Comparison of ENCODE assay signal across 8 mouse cellular contexts in genomic region chr8:84773304-84773703, GRCm38 (mm10). TPM values are rescaled to one million over a fixed set of nuclear protein-coding genes. Genes with fewer than 3 reads are reported as not detected.
DNase-seq lines count a peak whose midpoint lies in the region; ATAC-seq lines count a peak whose summit lies in the region.

No protein-coding gene starts in this region.

- ATAC-seq in kidney, embryonic 15.5 days (replicated peaks; ENCODE audit: low FRiP score) = no peak
- ATAC-seq in forebrain, embryonic 15.5 days (replicated peaks) = peak; percentile 38
- no peak for ATAC-seq in midbrain, embryonic 13.5 days

- intact Hi-C loops in left cerebral cortex, postnatal 10 days (cut with DNase I) = no loop called here

- H3K4me2 ChIP-seq in kidney, embryonic 15.5 days = peak overlapping the region; percentile 51
- peak overlapping the region; percentile 70 for H3K4me2 ChIP-seq in forebrain, embryonic 15.5 days (replicated peaks)
- peak overlapping the region; percentile 49 for H3K4me2 ChIP-seq in midbrain, embryonic 13.5 days (replicated peaks)

- H3K27me3 ChIP-seq in kidney, embryonic 15.5 days = peaks cover 96% of the 10 kb centered on the region
- no peaks in the 10 kb centered on the region; the same call in 1 of the 2 replicates for H3K27me3 ChIP-seq in forebrain, embryonic 15.5 days
- peaks cover 93% of the 10 kb centered on the region for H3K27me3 ChIP-seq in midbrain, embryonic 13.5 days

- 1% methylated on average over 9 of the region's 9 CpGs for WGBS in kidney, embryonic 15.5 days
- WGBS in forebrain, embryonic 15.5 days = 3% methylated on average over 9 of the region's 9 CpGs
- WGBS in midbrain, embryonic 13.5 days = under 1% methylated on average over 9 of the region's 9 CpGs

- peaks cover 54% of the 10 kb centered on the region for H3K4me1 ChIP-seq in kidney, embryonic 15.5 days
- H3K4me1 ChIP-seq in forebrain, embryonic 15.5 days = peaks cover 78% of the 10 kb centered on the region
- H3K4me1 ChIP-seq in midbrain, embryonic 13.5 days (replicated peaks) = peaks cover 52% of the 10 kb centered on the region

- H3K4me3 ChIP-seq in kidney, embryonic 15.5 days (replicated peaks) = peak overlapping the region; percentile 29
- peak overlapping the region; percentile 43 for H3K4me3 ChIP-seq in forebrain, embryonic 15.5 days
- peak overlapping the region; percentile 31 for H3K4me3 ChIP-seq in midbrain, embryonic 13.5 days (replicated peaks)

- no peaks in the 10 kb centered on the region for H3K9me3 ChIP-seq in kidney, embryonic 15.5 days (replicated peaks)
- H3K9me3 ChIP-seq in forebrain, embryonic 15.5 days = no peaks in the 10 kb centered on the region
- H3K9me3 ChIP-seq in midbrain, embryonic 13.5 days = no peaks in the 10 kb centered on the region

- DNase-seq in kidney, postnatal 25 days = no peak
- peak; percentile 85 to 90 for DNase-seq in cerebellum, postnatal 10 days
- DNase-seq in adipocyte (ENCODE audit: low spot score) = no peak
- DNase-seq in left cerebral cortex, postnatal 10 days (ENCODE audit: extremely low spot score in 1 of 2, low spot score in 2 of 2) = no peak
- no peak for DNase-seq in kidney, postnatal 10 days

- H3K9ac ChIP-seq in kidney, embryonic 15.5 days = no peak overlapping the region
- H3K9ac ChIP-seq in forebrain, embryonic 15.5 days (replicated peaks) = peak overlapping the region; percentile 81
- H3K9ac ChIP-seq in midbrain, embryonic 13.5 days (replicated peaks) = peak overlapping the region; percentile 28; the same call in 1 of the 2 replicates

- peak overlapping the region; percentile 72 for H3K27ac ChIP-seq in kidney, embryonic 15.5 days
- H3K27ac ChIP-seq in forebrain, embryonic 15.5 days (replicated peaks) = peak overlapping the region; percentile 97
- H3K27ac ChIP-seq in midbrain, embryonic 13.5 days = peak overlapping the region; percentile 79

- H3K36me3 ChIP-seq in kidney, embryonic 15.5 days = no peaks in the 10 kb centered on the region
- no peaks in the 10 kb centered on the region for H3K36me3 ChIP-seq in forebrain, embryonic 15.5 days
- no peaks in the 10 kb centered on the region for H3K36me3 ChIP-seq in midbrain, embryonic 13.5 days

RNA-seq across cellular contexts. Expression of gene Nfix, which starts 26.8 kb away (rescaled TPM):
- 14.2 and 15.5 TPM in 2 replicates for polyA plus RNA-seq in kidney, embryonic 15.5 days (2015; fragmentation: Nextera tagmentation; extraction: Ambion mirVana)
- 413 and 445 TPM in 2 replicates for polyA plus RNA-seq in forebrain, embryonic 15.5 days (2015; fragmentation: Nextera tagmentation; extraction: Ambion mirVana)
- 22.4 and 28.4 TPM in 2 replicates for polyA plus RNA-seq in midbrain, embryonic 13.5 days (2015; fragmentation: Nextera tagmentation; extraction: Ambion mirVana)
- 100 to 1,000 TPM; 397 to 441 TPM for total RNA-seq in left cerebral cortex, postnatal 10 days (2021)

RNA-seq across cellular contexts. Expression of gene Dand5, which starts 49.3 kb away (rescaled TPM):
- 6.3 and 7.0 TPM in 2 replicates for polyA plus RNA-seq in kidney, embryonic 15.5 days (2015; fragmentation: Nextera tagmentation; extraction: Ambion mirVana)
- polyA plus RNA-seq in forebrain, embryonic 15.5 days (2015; fragmentation: Nextera tagmentation; extraction: Ambion mirVana) = 8.1 and 8.9 TPM in 2 replicates
- polyA plus RNA-seq in midbrain, embryonic 13.5 days (2015; fragmentation: Nextera tagmentation; extraction: Ambion mirVana) = 8.8 and 8.9 TPM in 2 replicates
- 1 to 10 TPM; 7.4 to 8.3 TPM for total RNA-seq in left cerebral cortex, postnatal 10 days (2021)

RNA-seq across cellular contexts. Expression of gene G430095P16Rik, which starts 50.5 kb away (rescaled TPM):
- polyA plus RNA-seq in kidney, embryonic 15.5 days (2015; fragmentation: Nextera tagmentation; extraction: Ambion mirVana) = 1.9 and 2.3 TPM in 2 replicates
- 2.7 TPM in 2 replicates for polyA plus RNA-seq in forebrain, embryonic 15.5 days (2015; fragmentation: Nextera tagmentation; extraction: Ambion mirVana)
- 1.3 and 1.9 TPM in 2 replicates for polyA plus RNA-seq in midbrain, embryonic 13.5 days (2015; fragmentation: Nextera tagmentation; extraction: Ambion mirVana)
- under 1 TPM in 1 of 2 experiments, not detected in 1; 0.51 TPM for total RNA-seq in left cerebral cortex, postnatal 10 days (2021)

RNA-seq across cellular contexts. Expression of gene Gadd45gip1, which starts 58.0 kb away (rescaled TPM):
- 52.6 and 53.0 TPM in 2 replicates for polyA plus RNA-seq in kidney, embryonic 15.5 days (2015; fragmentation: Nextera tagmentation; extraction: Ambion mirVana)
- 36.3 and 39.9 TPM in 2 replicates for polyA plus RNA-seq in forebrain, embryonic 15.5 days (2015; fragmentation: Nextera tagmentation; extraction: Ambion mirVana)
- 34.5 and 36.3 TPM in 2 replicates for polyA plus RNA-seq in midbrain, embryonic 13.5 days (2015; fragmentation: Nextera tagmentation; extraction: Ambion mirVana)
- 10 to 100 TPM; 20.6 to 21.3 TPM for total RNA-seq in left cerebral cortex, postnatal 10 days (2021)

Comparison
In these comparisons a context has a peak if more than half of its experiments do, and no peak if none do; other contexts are left out.
1. DNase-seq: peak in cerebellum, postnatal 10 days (2 of 2); none in kidney, postnatal 25 days (0 of 2), adipocyte (single experiment), left cerebral cortex, postnatal 10 days (0 of 2) and kidney, postnatal 10 days (single experiment).
2. RNA of gene Nfix, which starts 26.8 kb away (polyA plus RNA-seq): 413 to 445 TPM in forebrain, embryonic 15.5 days; 22.4 to 28.4 TPM in midbrain, embryonic 13.5 days and 14.2 to 15.5 TPM in kidney, embryonic 15.5 days; every median in the first group is over 10 times any median in the second.
3. Peak in every context shown above with its lines, with median percentiles within 50 percentile points of each other: H3K27ac ChIP-seq, H3K4me2 ChIP-seq and H3K4me3 ChIP-seq.